Mouse (Mus musculus): ENCODE measurements around the gene Ugt1a5. TPM values are rescaled to one million over a fixed set of nuclear protein-coding genes. Genes with fewer than 3 reads are reported as not detected.

Gene Ugt1a5
- total and polyA plus RNA-seq, 3 experiments = not detected

GRCm38 (mm10) chr1:88233421-88234247, 67.8 kb downstream of the Ugt1a5 start:
- no peaks in the 10 kb centered on the region for H3K79me2 ChIP-seq (ENCODE audit: control insufficient read depth, insufficient read depth, low read length, poor library complexity)
- no peak overlapping the region for H3K27ac ChIP-seq (ENCODE audit: control insufficient read depth, low read depth, low read length)
- H3K9me3 ChIP-seq (replicated peaks; ENCODE audit: insufficient read depth, low read length) = no peaks in the 10 kb centered on the region
- no peaks in the 10 kb centered on the region for H3K36me3 ChIP-seq (ENCODE audit: control insufficient read depth in 1 of 2, insufficient read depth in 2 of 2, low read length in 2 of 2)
- H3K9ac ChIP-seq (ENCODE audit: control insufficient read depth, low read depth, low read length, poor library complexity, severe bottlenecking) = no peak overlapping the region
- no peaks in the 10 kb centered on the region for H3K27me3 ChIP-seq (ENCODE audit: control insufficient read depth in 1 of 2, insufficient read depth in 2 of 2, low read length in 2 of 2)
- no peaks in the 10 kb centered on the region for H3K4me1 ChIP-seq (ENCODE audit: control insufficient read depth in 1 of 2, insufficient read depth in 2 of 2, low read length in 2 of 2)
- no peak for DNase-seq (ENCODE audit: low read depth, low spot score)
- H3K4me3 ChIP-seq (ENCODE audit: control insufficient read depth in 1 of 2, insufficient read depth in 1 of 2, low read depth in 2 of 2, low read length in 2 of 2) = no peak overlapping the region
- TF ChIP-seq MAFK (IDR thresholded peaks at IDR 0.05; ENCODE audit: borderline replicate concordance, low read depth, low read length) = no peak
- no peak for TF ChIP-seq E2F4 (IDR thresholded peaks at IDR 0.05; ENCODE audit: borderline replicate concordance, low read depth, low read length)
- TF ChIP-seq CTCF (IDR thresholded peaks at IDR 0.05 in 2 of 3, conservative IDR thresholded peaks at IDR 0.05 in 1 of 3; ENCODE audit: control insufficient read depth in 1 of 3, insufficient read depth in 1 of 3, low read depth in 2 of 3, low read length in 3 of 3, poor library complexity in 1 of 3, severe bottlenecking in 1 of 3) = no peak
- TF ChIP-seq MYC (IDR thresholded peaks at IDR 0.05; ENCODE audit: low read depth, low read length) = no peak
- TF ChIP-seq SIN3A (IDR thresholded peaks at IDR 0.05; ENCODE audit: low read length) = no peak
- no peak for TF ChIP-seq MAX (IDR thresholded peaks at IDR 0.05; ENCODE audit: low read length)
- no peak for TF ChIP-seq BHLHE40 (IDR thresholded peaks at IDR 0.05; ENCODE audit: borderline replicate concordance, low read depth, low read length)

GRCm38 (mm10) chr1:88234248-88234610, 68.4 kb downstream of the Ugt1a5 start:
- Histone ChIP-seq H3K27me3 (ENCODE audit: control insufficient read depth in 1 of 2, insufficient read depth in 2 of 2, low read length in 2 of 2) (no peaks in the 10 kb centered on the region), H3K4me1 (ENCODE audit: control insufficient read depth in 1 of 2, insufficient read depth in 2 of 2, low read length in 2 of 2) (no peaks in the 10 kb centered on the region), H3K27ac (ENCODE audit: control insufficient read depth, low read depth, low read length) (no peak overlapping the region), H3K4me3 (ENCODE audit: control insufficient read depth in 1 of 2, insufficient read depth in 1 of 2, low read depth in 2 of 2, low read length in 2 of 2) (no peak overlapping the region), H3K9ac (ENCODE audit: control insufficient read depth, low read depth, low read length, poor library complexity, severe bottlenecking) (no peak overlapping the region), H3K36me3 (ENCODE audit: control insufficient read depth in 1 of 2, insufficient read depth in 2 of 2, low read length in 2 of 2) (no peaks in the 10 kb centered on the region), H3K9me3 (replicated peaks; ENCODE audit: insufficient read depth, low read length) (no peaks in the 10 kb centered on the region), H3K79me2 (ENCODE audit: control insufficient read depth, insufficient read depth, low read length, poor library complexity) (no peaks in the 10 kb centered on the region)
- TF ChIP-seq USF1 (IDR thresholded peaks at IDR 0.05; ENCODE audit: low read depth, low read length) (no peak), CHD1 (IDR thresholded peaks at IDR 0.05; ENCODE audit: low read depth, low read length) (no peak), MYB (IDR thresholded peaks at IDR 0.05; ENCODE audit: low read depth, low read length) (no peak), BHLHE40 (IDR thresholded peaks at IDR 0.05; ENCODE audit: borderline replicate concordance, low read depth, low read length) (no peak), CHD2 (IDR thresholded peaks at IDR 0.05; ENCODE audit: low read length) (no peak), MAX (IDR thresholded peaks at IDR 0.05; ENCODE audit: low read length) (no peak), RAD21 (IDR thresholded peaks at IDR 0.05; ENCODE audit: low read depth, low read length) (no peak), EP300 (IDR thresholded peaks at IDR 0.05; ENCODE audit: low read depth in 1 of 2, low read length in 2 of 2) (no peak), TCF12 (IDR thresholded peaks at IDR 0.05; ENCODE audit: low read depth, low read length) (no peak), TAL1 (IDR thresholded peaks at IDR 0.05; ENCODE audit: low read length) (no peak), CTCF (IDR thresholded peaks at IDR 0.05 in 2 of 3, conservative IDR thresholded peaks at IDR 0.05 in 1 of 3; ENCODE audit: control insufficient read depth in 1 of 3, insufficient read depth in 1 of 3, low read depth in 2 of 3, low read length in 3 of 3, poor library complexity in 1 of 3, severe bottlenecking in 1 of 3) (no peak), MXI1 (IDR thresholded peaks at IDR 0.05; ENCODE audit: low read depth, low read length) (no peak), SIN3A (IDR thresholded peaks at IDR 0.05; ENCODE audit: low read length) (no peak), POLR2A (IDR thresholded peaks at IDR 0.05; ENCODE audit: control insufficient read depth in 1 of 2, insufficient read depth in 1 of 2, low read depth in 1 of 2, low read length in 2 of 2, poor library complexity in 1 of 2) (no peak)
- no peak for DNase-seq (ENCODE audit: low read depth, low spot score)
